Mouse (Mus musculus): ENCODE measurements around the gene St6galnac3. TPM values are rescaled to one million over a fixed set of nuclear protein-coding genes. Genes with fewer than 3 reads are reported as not detected.
A peak's percentile ranks its signal among the peaks of the same experiment; 100 is the strongest.

St6galnac3 gene
- polyA plus RNA-seq, 1 experiment from 2014 or later, result 34.4 TPM

- Histone ChIP-seq H3K9me3 (replicated peaks; ENCODE audit: low read length) (no peaks in the 10 kb centered on the region), H3K36me3 (ENCODE audit: insufficient read depth, low read length) (no peaks in the 10 kb centered on the region), H3K27me3 (ENCODE audit: insufficient read depth, low read length) (no peaks in the 10 kb centered on the region), H3K9ac (ENCODE audit: low read depth, low read length) (no peak overlapping the region), H3K4me3 (replicated peaks; ENCODE audit: low read depth, low read length) (no peak overlapping the region), H3K27ac (no peak overlapping the region), H3K4me1 (replicated peaks; ENCODE audit: insufficient read depth, low read length) (no peaks in the 10 kb centered on the region), H3K4me2 (ENCODE audit: low read length) (no peak overlapping the region)
- no peak for DNase-seq (ENCODE audit: low spot score)
- TF ChIP-seq CTCF (IDR thresholded peaks at IDR 0.05; ENCODE audit: low read depth), result no peak
- ATAC-seq (replicated peaks; ENCODE audit: low FRiP score, low read depth), result no peak
- 77% methylated on average over 2 of the region's 2 CpGs for WGBS
These were observed 536.8 kb downstream of the St6galnac3 start for GRCm38 (mm10) chr3:153188224-153188623.

GRCm38 (mm10) chr3:153185117-153185516 is 539.9 kb downstream of the St6galnac3 start:
- Histone ChIP-seq H3K4me1 (replicated peaks; ENCODE audit: insufficient read depth, low read length) (no peaks in the 10 kb centered on the region), H3K27ac (no peak overlapping the region), H3K9ac (ENCODE audit: low read depth, low read length) (no peak overlapping the region), H3K4me3 (replicated peaks; ENCODE audit: low read depth, low read length) (no peak overlapping the region), H3K36me3 (ENCODE audit: insufficient read depth, low read length) (no peaks in the 10 kb centered on the region), H3K4me2 (ENCODE audit: low read length) (no peak overlapping the region), H3K27me3 (ENCODE audit: insufficient read depth, low read length) (no peaks in the 10 kb centered on the region), H3K9me3 (replicated peaks; ENCODE audit: low read length) (no peaks in the 10 kb centered on the region)
- 68% methylated on average over 3 of the region's 3 CpGs for WGBS
- DNase-seq (ENCODE audit: low spot score), result no peak
- ATAC-seq (replicated peaks; ENCODE audit: low FRiP score, low read depth), result no peak
- TF ChIP-seq CTCF (IDR thresholded peaks at IDR 0.05; ENCODE audit: low read depth), result no peak

GRCm38 (mm10) chr3:153181242-153181641 is 543.7 kb downstream of the St6galnac3 start:
- H3K4me3 ChIP-seq (replicated peaks; ENCODE audit: low read depth, low read length), result no peak overlapping the region
- H3K4me1 ChIP-seq (replicated peaks; ENCODE audit: insufficient read depth, low read length), result no peaks in the 10 kb centered on the region
- H3K9ac ChIP-seq (ENCODE audit: low read depth, low read length), result no peak overlapping the region
- H3K4me2 ChIP-seq (ENCODE audit: low read length), result no peak overlapping the region
- no peak overlapping the region for H3K27ac ChIP-seq
- WGBS, result 47% methylated on average over 6 of the region's 6 CpGs
- no peaks in the 10 kb centered on the region for H3K27me3 ChIP-seq (ENCODE audit: insufficient read depth, low read length)
- TF ChIP-seq CTCF (IDR thresholded peaks at IDR 0.05; ENCODE audit: low read depth), result no peak
- no peaks in the 10 kb centered on the region for H3K9me3 ChIP-seq (replicated peaks; ENCODE audit: low read length)
- no peak for DNase-seq (ENCODE audit: low spot score)
- no peak for ATAC-seq (replicated peaks; ENCODE audit: low FRiP score, low read depth)
- no peaks in the 10 kb centered on the region for H3K36me3 ChIP-seq (ENCODE audit: insufficient read depth, low read length)

GRCm38 (mm10) chr3:153176749-153177148 is 548.2 kb downstream of the St6galnac3 start:
- Histone ChIP-seq H3K4me3 (replicated peaks; ENCODE audit: low read depth, low read length) (no peak overlapping the region), H3K4me2 (ENCODE audit: low read length) (no peak overlapping the region), H3K9me3 (replicated peaks; ENCODE audit: low read length) (no peaks in the 10 kb centered on the region), H3K27ac (no peak overlapping the region), H3K4me1 (replicated peaks; ENCODE audit: insufficient read depth, low read length) (no peaks in the 10 kb centered on the region), H3K27me3 (ENCODE audit: insufficient read depth, low read length) (no peaks in the 10 kb centered on the region), H3K9ac (ENCODE audit: low read depth, low read length) (no peak overlapping the region), H3K36me3 (ENCODE audit: insufficient read depth, low read length) (no peaks in the 10 kb centered on the region)
- WGBS, result 83% methylated on average over 4 of the region's 4 CpGs
- TF ChIP-seq CTCF (IDR thresholded peaks at IDR 0.05; ENCODE audit: low read depth), result no peak
- ATAC-seq (replicated peaks; ENCODE audit: low FRiP score, low read depth) (no peak), DNase-seq (ENCODE audit: low spot score) (no peak)

- H3K4me1 ChIP-seq (replicated peaks; ENCODE audit: insufficient read depth, low read length), result no peaks in the 10 kb centered on the region
- TF ChIP-seq CTCF (IDR thresholded peaks at IDR 0.05; ENCODE audit: low read depth), result peak; percentile 16; the same call in 1 of the 2 replicates
- H3K27ac ChIP-seq, result no peak overlapping the region
- no peak overlapping the region for H3K4me3 ChIP-seq (replicated peaks; ENCODE audit: low read depth, low read length)
- H3K9me3 ChIP-seq (replicated peaks; ENCODE audit: low read length), result no peaks in the 10 kb centered on the region
- ATAC-seq (replicated peaks; ENCODE audit: low FRiP score, low read depth) (no peak), DNase-seq (ENCODE audit: low spot score) (no peak)
- no peak overlapping the region for H3K9ac ChIP-seq (ENCODE audit: low read depth, low read length)
- H3K36me3 ChIP-seq (ENCODE audit: insufficient read depth, low read length), result no peaks in the 10 kb centered on the region
- H3K4me2 ChIP-seq (ENCODE audit: low read length), result no peak overlapping the region
- WGBS, result 64% methylated on average over 6 of the region's 6 CpGs
- H3K27me3 ChIP-seq (ENCODE audit: insufficient read depth, low read length), result no peaks in the 10 kb centered on the region
These were observed 548.6 kb downstream of the St6galnac3 start for GRCm38 (mm10) chr3:153176325-153176724.

GRCm38 (mm10) chr3:153174336-153175033 is 550.5 kb downstream of the St6galnac3 start:
- ATAC-seq (replicated peaks; ENCODE audit: low FRiP score, low read depth) (no peak), DNase-seq (ENCODE audit: low spot score) (no peak)
- no peak overlapping the region for H3K27ac ChIP-seq
- H3K9me3 ChIP-seq (replicated peaks; ENCODE audit: low read length), result no peaks in the 10 kb centered on the region
- H3K27me3 ChIP-seq (ENCODE audit: insufficient read depth, low read length), result no peaks in the 10 kb centered on the region
- no peak overlapping the region for H3K4me2 ChIP-seq (ENCODE audit: low read length)
- 84% methylated on average over 11 of the region's 11 CpGs for WGBS
- no peaks in the 10 kb centered on the region for H3K36me3 ChIP-seq (ENCODE audit: insufficient read depth, low read length)
- no peak for TF ChIP-seq CTCF (IDR thresholded peaks at IDR 0.05; ENCODE audit: low read depth)
- H3K4me1 ChIP-seq (replicated peaks; ENCODE audit: insufficient read depth, low read length), result no peaks in the 10 kb centered on the region
- H3K4me3 ChIP-seq (replicated peaks; ENCODE audit: low read depth, low read length), result no peak overlapping the region
- no peak overlapping the region for H3K9ac ChIP-seq (ENCODE audit: low read depth, low read length)

- Histone ChIP-seq H3K4me2 (ENCODE audit: low read length) (no peak overlapping the region), H3K27me3 (ENCODE audit: insufficient read depth, low read length) (no peaks in the 10 kb centered on the region), H3K4me3 (replicated peaks; ENCODE audit: low read depth, low read length) (no peak overlapping the region), H3K36me3 (ENCODE audit: insufficient read depth, low read length) (no peaks in the 10 kb centered on the region), H3K9ac (ENCODE audit: low read depth, low read length) (no peak overlapping the region), H3K27ac (no peak overlapping the region), H3K9me3 (replicated peaks; ENCODE audit: low read length) (no peaks in the 10 kb centered on the region), H3K4me1 (replicated peaks; ENCODE audit: insufficient read depth, low read length) (no peaks in the 10 kb centered on the region)
- 87% methylated on average over 2 of the region's 2 CpGs for WGBS
- DNase-seq (ENCODE audit: low spot score) (no peak), ATAC-seq (replicated peaks; ENCODE audit: low FRiP score, low read depth) (no peak)
- TF ChIP-seq CTCF (IDR thresholded peaks at IDR 0.05; ENCODE audit: low read depth), result no peak
These were observed 551.4 kb downstream of the St6galnac3 start for GRCm38 (mm10) chr3:153173567-153173966.

Measured in kidney, postnatal 0 days (tissue).